Mouse (Mus musculus) limb, embryonic 15.5 days (tissue): ENCODE measurements around the gene Mybphl. TPM values are rescaled to one million over a fixed set of nuclear protein-coding genes. Genes with fewer than 3 reads are reported as not detected.

Experiments
- ATAC-seq: fragments of 200-750 bp; cut with Nextera tagmentation; 2 replicates; pipeline ENCODE4 v1.8.0; 2017; ENCODE audit warnings: low read depth, moderate TSS enrichment; ENCODE audit not compliant: insufficient number of reproducible peaks, low FRiP score, low TSS enrichment
- H3K27ac ChIP-seq: fragments of 300-500 bp; sonication (generic); 2 replicates; pipeline ENCODE4 v1.5.1; 2015; ENCODE audit warnings: moderate library complexity, mild to moderate bottlenecking, inconsistent platforms
- H3K27me3 ChIP-seq: fragments of 300-500 bp; sonication (generic); 2 replicates; pipeline ENCODE4 v1.6.1; 2015; ENCODE audit warnings: inconsistent platforms
- H3K36me3 ChIP-seq: fragments of 300-500 bp; sonication (generic); 2 replicates; pipeline ENCODE4 v1.6.1; 2015; ENCODE audit warnings: inconsistent platforms
- H3K4me1 ChIP-seq: fragments of 300-500 bp; sonication (generic); 2 replicates; pipeline ENCODE4 v1.6.1; 2015; ENCODE audit warnings: inconsistent platforms
- H3K4me2 ChIP-seq: fragments of 300-500 bp; sonication (generic); 2 replicates; pipeline ENCODE4 v1.6.1; 2015; ENCODE audit warnings: mild to moderate bottlenecking, inconsistent platforms
- H3K4me3 ChIP-seq: fragments of 300-500 bp; sonication (generic); 2 replicates; pipeline ENCODE4 v1.5.1; 2015; ENCODE audit warnings: mild to moderate bottlenecking, inconsistent platforms
- H3K9ac ChIP-seq: fragments of 300-500 bp; sonication (generic); 2 replicates; pipeline ENCODE4 v1.6.1; 2015; ENCODE audit warnings: inconsistent platforms
- H3K9me3 ChIP-seq: fragments of 300-500 bp; sonication (generic); 2 replicates; pipeline ENCODE4 v1.6.1; 2016; ENCODE audit warnings: inconsistent platforms
- WGBS: fragments of 180-500 bp; shearing (Covaris S2); methylation state at CpG from one replicate; pipeline ENCODE4 v1.1.7; 2015; 5-methylcytosine and 5-hydroxymethylcytosine counted together
- polyA plus RNA-seq: library from polyadenylated mRNA; unstranded; fragments of >200 nt; fragmentation: Nextera tagmentation; extraction: Ambion mirVana; gene quantifications from 2 replicates; pipeline ENCODE4 v1.2.1, GENCODE M21; 2015

Mybphl gene
- polyA plus RNA-seq, 1 experiment from 2014 or later, result not detected

DNA sequence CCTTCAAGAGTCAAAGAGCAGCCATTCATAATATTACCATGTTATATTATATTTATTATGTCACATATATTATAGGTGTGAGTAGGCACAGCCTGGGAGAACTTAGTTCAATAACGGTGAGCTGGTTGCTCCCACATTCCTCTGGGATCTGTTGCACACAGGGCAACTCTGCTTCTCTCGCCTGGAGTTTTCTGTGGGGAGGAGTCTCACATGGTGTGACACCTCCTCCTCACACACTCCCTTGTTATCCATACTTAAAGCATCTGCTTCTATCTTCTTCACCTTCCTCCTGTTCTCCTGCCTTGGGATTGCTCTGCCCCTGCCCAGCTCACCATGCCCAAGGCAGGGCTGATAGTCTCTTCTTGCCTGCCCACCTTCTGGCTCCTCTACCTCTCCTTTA lies 23.7 kb upstream of the Mybphl start:
- H3K4me3 ChIP-seq, result no peak overlapping the region
- peaks cover 57% of the 10 kb centered on the region for H3K36me3 ChIP-seq
- no peaks in the 10 kb centered on the region for H3K9me3 ChIP-seq
- ATAC-seq, result no peak
- no peaks in the 10 kb centered on the region for H3K27me3 ChIP-seq
- H3K4me2 ChIP-seq, result no peak overlapping the region
- H3K4me1 ChIP-seq, result no peaks in the 10 kb centered on the region
- no peak overlapping the region for H3K27ac ChIP-seq
- no peak overlapping the region for H3K9ac ChIP-seq
- WGBS, result 68% methylated on average over 2 of the region's 2 CpGs

DNA sequence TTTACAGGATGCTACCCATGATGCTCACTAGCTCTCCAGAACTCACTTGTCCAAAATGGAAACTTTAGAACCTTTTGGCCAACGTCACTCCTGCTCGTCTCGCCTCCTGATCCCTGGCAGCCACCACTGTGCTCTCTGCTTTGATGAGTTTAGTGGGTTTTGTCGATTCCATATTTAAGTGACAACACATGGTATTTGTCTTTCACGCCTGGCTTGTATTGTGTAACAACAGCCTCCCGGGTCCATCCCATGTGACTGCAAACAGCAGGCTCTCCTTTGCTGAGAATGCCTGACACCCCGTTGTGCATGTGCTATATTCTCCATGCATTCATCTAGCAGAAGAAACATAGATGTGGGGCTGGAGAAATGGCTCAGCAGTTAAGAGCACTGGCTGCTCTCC lies 22.5 kb upstream of the Mybphl start:
- Histone ChIP-seq H3K27ac (no peak overlapping the region), H3K9me3 (no peaks in the 10 kb centered on the region), H3K27me3 (no peaks in the 10 kb centered on the region), H3K9ac (no peak overlapping the region), H3K4me3 (no peak overlapping the region), H3K36me3 (peaks cover 63% of the 10 kb centered on the region), H3K4me1 (no peaks in the 10 kb centered on the region), H3K4me2 (no peak overlapping the region)
- ATAC-seq, result no peak
- WGBS, result 62% methylated on average over 7 of the region's 7 CpGs

DNA sequence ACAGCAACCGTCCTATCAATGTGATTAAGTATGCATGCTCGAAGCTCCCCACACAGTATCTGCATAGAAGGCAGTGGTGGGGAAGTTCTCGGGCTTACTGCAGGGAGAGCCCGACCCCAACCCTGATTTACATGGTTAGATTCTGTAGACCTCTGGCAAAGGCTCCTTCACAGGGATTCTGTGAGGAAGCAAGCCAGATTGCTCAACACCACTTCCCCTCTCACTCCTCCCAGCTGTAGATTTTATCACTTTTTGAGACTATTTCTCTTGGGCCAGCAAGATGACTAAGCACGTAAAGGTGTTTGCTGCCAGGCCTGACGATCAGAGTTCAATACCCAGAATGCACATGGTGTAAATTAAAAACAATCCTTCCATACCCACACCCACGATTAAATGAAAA lies 18.9 kb upstream of the Mybphl start:
- H3K27me3 ChIP-seq, result no peaks in the 10 kb centered on the region
- ATAC-seq, result no peak
- no peaks in the 10 kb centered on the region for H3K9me3 ChIP-seq
- H3K4me2 ChIP-seq, result no peak overlapping the region
- H3K27ac ChIP-seq, result no peak overlapping the region
- H3K36me3 ChIP-seq, result peaks cover 56% of the 10 kb centered on the region
- no peak overlapping the region for H3K4me3 ChIP-seq
- no peaks in the 10 kb centered on the region for H3K4me1 ChIP-seq
- no peak overlapping the region for H3K9ac ChIP-seq
- WGBS, result 78% methylated on average over 7 of the region's 7 CpGs

DNA sequence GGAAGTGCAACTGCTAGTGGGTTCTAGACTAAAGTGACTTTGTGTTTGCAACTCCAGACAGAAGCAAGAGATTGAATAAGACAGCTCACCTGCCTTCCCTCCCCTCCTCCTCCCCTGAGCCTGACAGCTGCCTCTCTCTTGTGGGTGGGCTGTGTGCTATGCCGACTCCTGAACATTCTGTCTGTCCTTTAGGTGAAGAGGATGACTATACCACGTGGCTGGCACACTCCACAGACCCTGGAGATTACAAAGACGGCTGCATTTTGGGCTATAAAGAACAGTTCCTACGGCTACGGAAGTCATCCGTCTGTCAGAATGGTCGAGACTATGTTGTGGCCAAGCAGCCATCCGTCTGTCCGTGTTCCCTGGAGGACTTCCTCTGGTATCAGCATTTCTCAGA lies 16.3 kb upstream of the Mybphl start:
- no peak overlapping the region for H3K4me3 ChIP-seq
- no peak for ATAC-seq
- H3K9me3 ChIP-seq, result no peaks in the 10 kb centered on the region
- no peak overlapping the region for H3K27ac ChIP-seq
- H3K4me1 ChIP-seq, result no peaks in the 10 kb centered on the region
- peaks cover 57% of the 10 kb centered on the region for H3K36me3 ChIP-seq
- H3K4me2 ChIP-seq, result no peak overlapping the region
- H3K9ac ChIP-seq, result no peak overlapping the region
- 78% methylated on average over 9 of the region's 9 CpGs for WGBS
- H3K27me3 ChIP-seq, result no peaks in the 10 kb centered on the region

DNA sequence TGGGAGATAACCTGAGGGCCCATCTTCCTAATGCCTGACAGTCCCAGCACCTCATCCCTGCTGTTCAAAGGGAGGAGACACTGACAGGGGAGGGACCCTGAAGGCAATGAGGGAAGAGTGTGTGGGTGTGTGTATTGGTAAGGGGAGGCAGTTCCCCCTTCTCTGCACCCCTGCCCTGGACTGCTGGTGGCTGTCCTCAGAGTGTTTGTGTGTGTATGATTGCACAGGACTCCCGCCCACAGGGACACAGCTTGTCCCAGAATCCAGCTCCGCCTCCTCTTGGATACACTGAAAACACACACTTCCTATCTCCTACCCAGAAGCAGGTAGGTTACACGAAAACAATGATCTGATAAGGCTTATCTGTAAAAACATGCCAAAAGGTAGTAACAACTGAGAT lies 9.5 kb upstream of the Mybphl start:
- Histone ChIP-seq H3K4me3 (no peak overlapping the region), H3K4me1 (peaks cover under 1% of the 10 kb centered on the region; the same call in 1 of the 2 replicates), H3K36me3 (peaks cover 57% of the 10 kb centered on the region), H3K27ac (no peak overlapping the region), H3K27me3 (no peaks in the 10 kb centered on the region), H3K9ac (no peak overlapping the region), H3K9me3 (no peaks in the 10 kb centered on the region), H3K4me2 (no peak overlapping the region)
- 89% methylated on average over 3 of the region's 3 CpGs for WGBS
- ATAC-seq, result no peak

DNA sequence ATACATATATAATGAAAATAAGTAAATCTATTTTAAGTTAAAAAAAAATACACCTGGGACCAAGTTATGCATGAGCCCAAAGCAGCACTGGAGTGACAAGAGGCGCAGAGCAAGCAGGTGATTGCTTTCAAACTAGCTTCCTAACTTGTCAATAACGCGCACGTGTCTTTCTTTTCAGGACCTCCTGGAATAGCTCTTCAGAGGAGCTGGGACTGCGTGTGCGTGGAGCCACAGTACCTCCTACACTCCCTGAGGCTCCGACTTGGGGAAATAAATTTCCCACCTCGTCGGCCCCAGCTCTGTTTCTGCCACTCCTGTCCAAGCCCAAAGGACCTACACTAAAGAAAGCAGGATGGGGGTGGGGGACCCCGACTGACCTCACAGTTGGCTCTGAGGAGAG lies 7.7 kb upstream of the Mybphl start:
- peaks cover 42% of the 10 kb centered on the region for H3K36me3 ChIP-seq

DNA sequence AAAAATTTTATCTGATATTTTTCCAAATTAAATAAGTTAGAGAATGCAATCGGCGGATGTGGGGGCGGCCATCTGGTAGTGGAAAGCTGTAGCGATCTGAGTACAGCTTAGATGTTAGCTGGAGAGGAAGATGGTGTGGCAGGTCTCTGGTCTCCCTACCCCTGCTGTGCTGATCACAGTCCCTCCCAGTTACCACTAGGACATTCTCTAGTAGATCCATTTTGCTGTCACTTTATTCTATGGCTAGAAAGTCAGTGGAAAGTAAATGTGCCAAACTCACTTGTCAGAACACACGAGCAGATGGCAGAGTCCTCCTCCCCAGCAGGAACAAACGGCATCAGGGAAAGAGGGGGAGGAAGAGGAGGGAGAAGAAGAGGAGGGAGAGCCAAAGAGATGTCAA lies 6.3 kb upstream of the Mybphl start:
- no peak overlapping the region for H3K9ac ChIP-seq

More for the DNA sequence above, 7.7 kb upstream of the Mybphl start:
- WGBS, result 79% methylated on average over 10 of the region's 10 CpGs
- Histone ChIP-seq H3K9ac (no peak overlapping the region), H3K9me3 (no peaks in the 10 kb centered on the region), H3K4me3 (no peak overlapping the region), H3K4me1 (peaks cover 12% of the 10 kb centered on the region), H3K4me2 (no peak overlapping the region), H3K27me3 (no peaks in the 10 kb centered on the region), H3K27ac (no peak overlapping the region)
- ATAC-seq, result no peak

DNA sequence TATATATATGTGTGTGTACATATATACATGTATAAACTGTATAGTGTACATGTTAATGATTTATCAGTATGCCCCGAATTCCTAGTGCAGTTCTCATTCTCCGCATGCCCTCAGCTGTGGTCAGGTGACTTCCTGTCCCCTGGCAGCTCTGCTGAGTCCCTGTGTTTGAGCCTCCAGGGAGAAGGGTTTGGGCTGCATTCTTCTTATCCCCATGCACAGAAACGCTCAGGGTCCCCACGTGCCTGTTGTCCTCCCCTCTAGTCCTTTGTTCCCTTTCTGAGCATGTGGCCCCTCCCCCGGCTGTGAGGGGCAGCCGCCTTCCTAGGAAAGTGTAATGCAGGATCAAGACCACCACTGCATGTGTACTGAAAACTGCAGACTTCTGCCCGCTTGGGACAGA lies 3.8 kb upstream of the Mybphl start:
- ATAC-seq, result no peak
- Histone ChIP-seq H3K27me3 (no peaks in the 10 kb centered on the region), H3K4me1 (peaks cover 15% of the 10 kb centered on the region), H3K4me3 (no peak overlapping the region), H3K36me3 (peaks cover 11% of the 10 kb centered on the region), H3K9ac (no peak overlapping the region), H3K4me2 (no peak overlapping the region), H3K27ac (no peak overlapping the region), H3K9me3 (no peaks in the 10 kb centered on the region)
- 11% methylated on average over 7 of the region's 7 CpGs for WGBS

More for the DNA sequence above, 6.3 kb upstream of the Mybphl start:
- no peak overlapping the region for H3K4me3 ChIP-seq
- H3K4me2 ChIP-seq, result no peak overlapping the region
- H3K27ac ChIP-seq, result no peak overlapping the region
- H3K9me3 ChIP-seq, result no peaks in the 10 kb centered on the region
- peaks cover 35% of the 10 kb centered on the region for H3K36me3 ChIP-seq
- no peaks in the 10 kb centered on the region for H3K27me3 ChIP-seq
- 63% methylated on average over 6 of the region's 6 CpGs for WGBS
- H3K4me1 ChIP-seq, result peaks cover 12% of the 10 kb centered on the region
- no peak for ATAC-seq

DNA sequence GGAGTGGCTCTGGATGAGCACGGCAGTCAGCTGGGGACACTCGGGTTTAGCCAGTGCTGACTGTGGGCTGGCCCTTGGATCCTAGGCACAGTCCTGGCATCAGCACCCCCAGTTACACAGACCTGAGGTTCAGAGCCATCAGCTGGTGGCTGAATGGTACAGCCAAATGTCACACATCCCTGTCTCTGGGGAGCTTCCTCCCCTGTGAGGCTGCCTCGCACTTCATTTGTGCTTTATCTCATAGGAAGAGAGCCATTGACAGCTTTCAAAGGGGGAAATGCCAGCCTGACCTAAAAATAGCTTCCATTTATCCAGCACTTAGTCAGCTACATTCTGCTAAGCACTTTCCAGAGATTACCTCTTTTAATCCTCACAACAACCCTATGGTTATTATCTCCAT lies 1.1 kb upstream of the Mybphl start:
- ATAC-seq, result no peak
- WGBS, result 75% methylated on average over 3 of the region's 3 CpGs
- Histone ChIP-seq H3K9me3 (no peaks in the 10 kb centered on the region), H3K36me3 (no peaks in the 10 kb centered on the region; the same call in 1 of the 2 replicates), H3K27ac (no peak overlapping the region), H3K4me2 (no peak overlapping the region), H3K9ac (no peak overlapping the region), H3K4me3 (no peak overlapping the region), H3K4me1 (peaks cover 15% of the 10 kb centered on the region), H3K27me3 (no peaks in the 10 kb centered on the region)

DNA sequence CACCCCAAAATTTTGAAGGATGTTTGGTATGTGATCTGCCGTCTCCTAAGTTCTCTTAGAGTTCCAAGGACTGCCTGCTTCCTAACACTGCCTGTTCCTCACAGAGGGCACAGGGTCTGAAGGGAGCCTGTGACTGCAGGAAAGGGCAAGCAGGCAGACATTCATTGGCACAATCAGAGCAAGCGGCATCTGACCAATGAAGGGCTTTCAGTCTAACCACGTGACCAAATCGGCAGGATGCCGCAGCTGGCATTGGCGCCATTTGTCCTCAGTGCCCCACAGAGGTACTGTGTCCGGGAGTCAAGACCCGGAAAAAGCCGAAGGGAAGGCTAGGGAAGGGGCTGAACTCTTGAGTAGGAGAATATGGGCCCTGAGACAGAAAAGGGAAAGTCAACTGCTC lies 2.5 kb downstream of the Mybphl start:
- Histone ChIP-seq H3K4me2 (no peak overlapping the region), H3K4me3 (no peak overlapping the region), H3K9ac (no peak overlapping the region), H3K27me3 (no peaks in the 10 kb centered on the region), H3K4me1 (0 out of 2 replicates have a peak, but pooled peaks cover 3% of the 10 kb centered on the region), H3K9me3 (no peaks in the 10 kb centered on the region), H3K27ac (no peak overlapping the region), H3K36me3 (no peaks in the 10 kb centered on the region)
- 57% methylated on average over 9 of the region's 9 CpGs for WGBS
- no peak for ATAC-seq

DNA sequence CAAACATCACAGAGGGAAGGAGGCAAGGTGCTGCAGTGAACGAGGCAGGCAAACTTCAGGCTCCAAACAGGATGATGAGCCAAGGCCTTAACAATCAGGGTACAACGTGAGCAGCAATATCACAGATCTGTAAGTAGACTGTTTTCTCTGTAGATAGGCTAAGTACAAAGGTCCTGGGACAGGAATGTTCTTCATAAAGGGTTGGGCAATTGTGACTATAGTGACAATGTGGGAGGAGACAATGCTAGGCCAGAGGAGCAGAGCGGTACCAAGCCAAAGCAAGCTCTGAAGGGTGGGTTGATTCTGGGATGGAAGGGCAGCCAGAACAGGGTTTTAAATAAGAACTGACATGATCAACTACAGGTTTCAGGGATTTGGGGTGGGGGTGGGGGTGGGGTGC lies 3.1 kb downstream of the Mybphl start:
- 73% methylated on average over 3 of the region's 3 CpGs for WGBS
- no peaks in the 10 kb centered on the region for H3K9me3 ChIP-seq
- no peaks in the 10 kb centered on the region for H3K27me3 ChIP-seq
- H3K9ac ChIP-seq, result no peak overlapping the region
- H3K27ac ChIP-seq, result no peak overlapping the region
- ATAC-seq, result no peak
- H3K4me3 ChIP-seq, result no peak overlapping the region
- no peak overlapping the region for H3K4me2 ChIP-seq
- H3K4me1 ChIP-seq, result peaks cover 3% of the 10 kb centered on the region; the same call in 1 of the 2 replicates
- H3K36me3 ChIP-seq, result no peaks in the 10 kb centered on the region

DNA sequence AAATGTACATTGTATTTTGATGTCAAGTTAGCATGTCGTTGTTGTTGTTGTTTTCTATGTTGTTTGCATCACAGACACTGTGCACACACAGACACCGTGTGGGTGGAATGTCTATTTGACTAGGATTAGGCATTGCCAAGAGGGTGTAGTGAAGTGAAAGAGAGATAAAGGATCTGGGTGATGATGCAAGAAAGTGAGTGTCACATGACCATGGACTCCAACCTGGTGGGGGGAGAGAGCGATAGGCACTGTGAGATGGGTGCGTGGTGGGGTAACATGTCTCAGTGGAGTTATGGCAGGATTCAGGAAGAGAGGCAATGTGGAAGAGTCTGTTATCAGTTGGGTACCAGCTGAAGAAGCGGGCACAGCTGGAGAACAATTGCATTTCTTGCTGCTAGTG lies 4.0 kb downstream of the Mybphl start:
- no peak overlapping the region for H3K4me3 ChIP-seq
- H3K9ac ChIP-seq, result no peak overlapping the region
- 81% methylated on average over 5 of the region's 5 CpGs for WGBS
- no peaks in the 10 kb centered on the region for H3K9me3 ChIP-seq
- no peak overlapping the region for H3K4me2 ChIP-seq
- H3K4me1 ChIP-seq, result peaks cover 3% of the 10 kb centered on the region; the same call in 1 of the 2 replicates
- no peaks in the 10 kb centered on the region for H3K27me3 ChIP-seq
- no peak for ATAC-seq
- H3K27ac ChIP-seq, result no peak overlapping the region
- no peaks in the 10 kb centered on the region for H3K36me3 ChIP-seq

DNA sequence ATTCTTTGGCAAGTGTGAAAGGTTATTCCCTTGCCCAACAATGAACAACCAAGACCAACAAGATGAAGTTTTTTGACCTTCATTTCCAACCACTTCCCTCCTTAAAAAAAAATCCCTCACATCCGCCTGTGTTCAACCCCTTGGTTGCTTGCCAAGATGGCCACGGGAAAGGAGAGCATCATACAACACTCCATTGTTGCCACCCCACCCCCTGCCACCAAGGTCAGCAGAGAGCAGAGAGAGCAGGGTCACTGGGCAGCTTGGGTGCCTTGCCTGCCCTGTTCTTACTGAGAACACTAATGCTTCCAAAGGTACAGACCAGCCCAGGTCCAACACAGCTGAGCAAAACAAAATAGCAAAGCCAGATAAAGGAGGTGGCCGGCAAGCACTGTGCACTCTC lies 7.6 kb downstream of the Mybphl start:
- no peak overlapping the region for H3K4me2 ChIP-seq
- WGBS, result 72% methylated on average over 3 of the region's 3 CpGs

More for the DNA sequence above, 7.6 kb downstream of the Mybphl start:
- H3K9me3 ChIP-seq, result no peaks in the 10 kb centered on the region
- no peaks in the 10 kb centered on the region for H3K27me3 ChIP-seq
- no peak for ATAC-seq
- H3K4me3 ChIP-seq, result no peak overlapping the region
- no peak overlapping the region for H3K9ac ChIP-seq
- H3K27ac ChIP-seq, result no peak overlapping the region
- no peaks in the 10 kb centered on the region; the same call in 1 of the 2 replicates for H3K4me1 ChIP-seq
- no peaks in the 10 kb centered on the region for H3K36me3 ChIP-seq
